Mouse (Mus musculus): ENCODE measurements around the gene Gorasp1.

Gorasp1 gene

DNA sequence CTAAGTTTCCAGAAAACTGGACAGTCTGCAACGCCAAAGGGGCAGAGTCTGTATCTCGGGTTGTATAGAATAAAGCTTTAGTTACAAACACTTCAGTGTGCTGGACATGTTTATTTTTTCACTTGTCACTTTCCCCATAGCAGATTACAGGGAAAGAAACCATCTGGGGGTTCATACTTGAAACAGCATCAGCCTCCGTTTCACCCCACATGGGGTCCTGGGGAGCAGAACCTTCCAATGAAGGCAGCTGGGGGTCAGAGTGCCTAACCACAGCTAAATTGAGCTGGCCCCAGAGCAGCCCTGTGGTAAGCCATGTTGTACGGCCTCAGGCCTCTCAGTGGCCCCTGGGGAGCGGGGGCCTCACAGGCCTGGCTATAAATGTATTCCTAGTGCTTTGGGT is 10.9 kb downstream of the Gorasp1 start:
- DNase-seq (ENCODE audit: low read depth, low spot score), result no peak

DNA sequence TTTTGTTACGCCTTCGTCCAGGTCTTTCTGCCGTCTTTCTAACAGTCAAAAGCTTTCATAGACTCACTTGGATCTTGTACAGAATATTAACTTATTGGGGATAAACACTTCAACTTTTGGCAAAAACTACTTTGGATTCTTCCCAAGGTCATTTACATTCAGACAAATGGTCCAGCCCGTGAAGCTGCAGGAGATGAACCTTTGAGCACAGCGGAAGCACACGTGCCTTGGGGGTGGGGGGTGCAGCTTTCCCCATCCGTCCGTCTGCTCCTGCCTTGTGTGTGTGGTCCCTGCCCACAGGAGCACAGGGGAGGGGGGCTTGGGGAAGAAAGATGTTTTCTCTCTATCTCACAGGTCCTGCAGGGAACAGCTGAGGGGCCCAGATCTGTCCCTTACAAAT is 11.6 kb downstream of the Gorasp1 start:
- DNase-seq (ENCODE audit: low read depth, low spot score), result no peak

GRCm38 (mm10) chr9:119925120-119925657 is 12.2 kb downstream of the Gorasp1 start:
- DNase-seq (ENCODE audit: low read depth, low spot score), result no peak

GRCm38 (mm10) chr9:119923462-119923861 is 13.9 kb downstream of the Gorasp1 start:
- DNase-seq (ENCODE audit: low read depth, low spot score), result no peak

- no peak for DNase-seq (ENCODE audit: low read depth, low spot score)
Observed at GRCm38 (mm10) chr9:119919858-119920257, 17.5 kb downstream of the Gorasp1 start.

- DNase-seq (ENCODE audit: low read depth, low spot score), result no peak
Observed at GRCm38 (mm10) chr9:119913087-119913838, 24.1 kb downstream of the Gorasp1 start.

GRCm38 (mm10) chr9:119909931-119910330 is 27.4 kb downstream of the Gorasp1 start:
- no peak for DNase-seq (ENCODE audit: low read depth, low spot score)

- no peak for DNase-seq (ENCODE audit: low read depth, low spot score)
Observed at GRCm38 (mm10) chr9:119908708-119909107, 28.7 kb downstream of the Gorasp1 start.

- DNase-seq (ENCODE audit: low read depth, low spot score), result no peak
Observed at GRCm38 (mm10) chr9:119902410-119903151, 34.8 kb downstream of the Gorasp1 start.

- DNase-seq (ENCODE audit: low read depth, low spot score), result no peak
Observed at GRCm38 (mm10) chr9:119899446-119899845, 37.9 kb downstream of the Gorasp1 start.

- DNase-seq (ENCODE audit: low read depth, low spot score), result no peak
Observed at GRCm38 (mm10) chr9:119895040-119895721, 42.2 kb downstream of the Gorasp1 start.

- peak; percentile 90 for DNase-seq (ENCODE audit: low read depth, low spot score)
Observed at GRCm38 (mm10) chr9:119894339-119895009, 42.9 kb downstream of the Gorasp1 start, which contains the start of gene Wdr48. Gene Wdr48, plus strand, starts transcription at chr9:119894878.

- no peak for DNase-seq (ENCODE audit: low read depth, low spot score)
Observed at GRCm38 (mm10) chr9:119893881-119894280, 43.5 kb downstream of the Gorasp1 start.

DNA sequence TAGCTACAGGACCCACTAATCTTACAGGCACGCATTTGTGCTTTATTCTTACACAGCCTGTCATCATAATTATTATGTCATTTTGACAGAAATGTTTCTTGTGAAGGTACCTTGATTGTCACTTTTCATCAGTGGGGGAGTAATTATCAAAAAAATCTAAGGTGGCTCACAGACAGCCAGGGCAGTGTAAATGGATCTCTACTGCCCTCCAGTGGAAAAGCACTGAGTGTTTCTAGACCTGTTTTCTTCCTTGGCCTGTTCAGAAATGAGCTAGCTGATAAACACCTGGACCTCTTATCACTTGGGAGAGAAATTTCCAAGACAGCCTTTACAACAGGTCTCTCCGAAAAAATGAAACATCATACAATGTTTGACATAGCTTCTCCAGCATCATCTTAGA is 46.7 kb downstream of the Gorasp1 start:
- no peak for DNase-seq (ENCODE audit: low read depth, low spot score)

GRCm38 (mm10) chr9:119889446-119889845 is 47.9 kb downstream of the Gorasp1 start:
- no peak for DNase-seq (ENCODE audit: low read depth, low spot score)

DNA sequence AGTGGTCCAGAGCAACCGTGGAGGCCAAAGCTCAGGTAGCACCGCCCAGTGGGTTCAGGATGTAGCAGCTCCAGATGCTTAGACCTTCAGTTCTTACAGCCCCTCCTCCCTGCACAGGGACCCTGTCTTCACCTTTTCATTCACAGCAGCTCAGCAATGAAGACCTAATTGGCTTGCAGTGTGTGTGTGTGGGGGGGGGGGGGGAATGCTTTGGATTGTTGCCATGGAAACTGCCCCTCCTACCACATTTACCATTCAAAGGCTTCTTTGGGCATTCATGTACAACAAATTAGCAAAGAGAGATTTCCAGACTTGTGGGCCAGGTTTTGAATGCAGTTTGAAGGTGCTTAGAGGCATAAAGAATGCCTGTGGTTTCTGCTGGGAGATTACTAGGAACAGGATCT is 48.5 kb downstream of the Gorasp1 start:
- DNase-seq (ENCODE audit: low read depth, low spot score), result no peak

- DNase-seq (ENCODE audit: low read depth, low spot score), result no peak
Observed at GRCm38 (mm10) chr9:119887144-119887901, 50.0 kb downstream of the Gorasp1 start.

Measured in WW6 (cell line).